8 mouse cellular contexts compared by ENCODE assay signal in the genomic region with DNA sequence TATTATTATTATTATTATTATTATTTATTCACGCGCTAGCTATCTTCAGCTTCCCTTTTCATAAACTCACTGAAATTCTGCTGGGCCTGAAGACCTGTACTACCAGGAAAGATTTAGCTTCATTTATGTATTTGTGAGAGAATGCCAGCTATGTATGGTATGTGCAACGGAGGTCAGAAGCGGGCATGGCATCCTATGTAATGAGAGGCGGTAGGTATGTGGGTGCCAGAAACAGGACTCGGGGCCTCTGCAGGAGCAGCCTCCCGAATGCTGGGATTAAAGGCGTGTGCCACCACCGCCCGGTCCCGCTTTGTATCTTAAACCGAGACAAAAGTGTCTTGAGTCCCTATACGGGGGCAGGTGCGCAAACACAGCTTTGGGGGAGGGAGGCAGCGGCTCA. TPM values are rescaled to one million over a fixed set of nuclear protein-coding genes. Genes with fewer than 3 reads are reported as not detected.
DNase-seq lines count a peak whose midpoint lies in the region; ATAC-seq and TF ChIP-seq lines count a peak whose summit lies in the region.

No protein-coding gene starts in this region.

- WGBS in lung, embryonic 16.5 days = 4% methylated on average over 15 of the region's 15 CpGs
- 8% methylated on average over 15 of the region's 15 CpGs for whole genome bisulfite sequencing in embryonic facial prominence, embryonic 14.5 days
- 4% methylated on average over 15 of the region's 15 CpGs for whole genome bisulfite sequencing in limb, embryonic 11.5 days
- WGBS in olfactory bulb, adult 2 months = 5% methylated on average over 15 of the region's 15 CpGs

- H3K9ac ChIP-seq in lung, embryonic 16.5 days (ENCODE audit: low read length) = peak overlapping the region; percentile 89
- peak overlapping the region; percentile 75 for H3K9ac ChIP-seq in embryonic facial prominence, embryonic 14.5 days (ENCODE audit: low read depth, low read length)
- peak overlapping the region; percentile 71 for H3K9ac ChIP-seq in limb, embryonic 11.5 days (ENCODE audit: low read length)

- peaks cover 15% of the 10 kb centered on the region for H3K36me3 ChIP-seq in lung, embryonic 16.5 days (ENCODE audit: control insufficient read depth, insufficient read depth, low read length)
- H3K36me3 ChIP-seq in embryonic facial prominence, embryonic 14.5 days (ENCODE audit: control insufficient read depth, insufficient read depth, low read length) = peaks cover 60% of the 10 kb centered on the region
- H3K36me3 ChIP-seq in limb, embryonic 11.5 days (ENCODE audit: control insufficient read depth, insufficient read depth, low read length) = peaks cover 10% of the 10 kb centered on the region

- peak overlapping the region; percentile 90 for H3K27ac ChIP-seq in lung, embryonic 16.5 days (ENCODE audit: low read length)
- H3K27ac ChIP-seq in embryonic facial prominence, embryonic 14.5 days (replicated peaks; ENCODE audit: low read depth, low read length) = peak overlapping the region; percentile 85
- 0 out of 2 replicates have a peak overlapping the region, but pooled peaks have one; percentile 24 for H3K27ac ChIP-seq in limb, embryonic 11.5 days (replicated peaks; ENCODE audit: low read depth, low read length)
- peak overlapping the region; percentile 90 for H3K27ac ChIP-seq in olfactory bulb, adult 2 months (ENCODE audit: insufficient read depth, low read depth, low read length)

- ATAC-seq in lung, embryonic 16.5 days (ENCODE audit: low read depth) = peak; percentile 8; the same call in 1 of the 2 replicates
- ATAC-seq in embryonic facial prominence, embryonic 14.5 days (ENCODE audit: low read depth) = 0 out of 2 replicates have a peak, but pooled peaks have one; percentile 3
- ATAC-seq in limb, embryonic 11.5 days (ENCODE audit: insufficient number of reproducible peaks, low FRiP score, low TSS enrichment, low read depth) = no peak

- DNase-seq in lung, postnatal 14 days = no peak
- DNase-seq in embryonic facial prominence, embryonic 14.5 days (ENCODE audit: low spot score) = no peak
- no peak for DNase-seq in limb, embryonic 11.5 days (ENCODE audit: low spot score)
- no peak for DNase-seq in embryo, embryonic 9.5 days (ENCODE audit: extremely low spot score)
- no peak for DNase-seq in ovary, postnatal 14 days (ENCODE audit: low spot score)
- no peak for DNase-seq in urinary bladder, postnatal 14 days (ENCODE audit: low spot score)

- TF ChIP-seq CTCF in olfactory bulb, adult 2 months (IDR thresholded peaks at IDR 0.05; ENCODE audit: insufficient read depth, low read depth, low read length) = no peak

- no peaks in the 10 kb centered on the region for H3K9me3 ChIP-seq in lung, embryonic 16.5 days (ENCODE audit: control insufficient read depth, low read length)
- no peaks in the 10 kb centered on the region for H3K9me3 ChIP-seq in embryonic facial prominence, embryonic 14.5 days (ENCODE audit: control insufficient read depth, low read length)
- no peaks in the 10 kb centered on the region for H3K9me3 ChIP-seq in limb, embryonic 11.5 days (ENCODE audit: control insufficient read depth, low read length)

- no peaks in the 10 kb centered on the region for H3K27me3 ChIP-seq in lung, embryonic 16.5 days (ENCODE audit: control insufficient read depth, insufficient read depth, low read depth, low read length)
- H3K27me3 ChIP-seq in embryonic facial prominence, embryonic 14.5 days (replicated peaks; ENCODE audit: control insufficient read depth, insufficient read depth, low read length) = no peaks in the 10 kb centered on the region
- no peaks in the 10 kb centered on the region for H3K27me3 ChIP-seq in limb, embryonic 11.5 days (ENCODE audit: control insufficient read depth, insufficient read depth, low read length)

- TF ChIP-seq POLR2A in olfactory bulb, adult 2 months (IDR thresholded peaks at IDR 0.05; ENCODE audit: insufficient read depth, low read depth, low read length) = no peak

- H3K4me1 ChIP-seq in lung, embryonic 16.5 days (replicated peaks; ENCODE audit: control insufficient read depth, insufficient read depth, low read length) = peaks cover 11% of the 10 kb centered on the region
- H3K4me1 ChIP-seq in embryonic facial prominence, embryonic 14.5 days (ENCODE audit: control insufficient read depth, insufficient read depth, low read length) = no peaks in the 10 kb centered on the region
- H3K4me1 ChIP-seq in limb, embryonic 11.5 days (ENCODE audit: control insufficient read depth, insufficient read depth, low read length) = peaks cover 9% of the 10 kb centered on the region
- peaks cover 14% of the 10 kb centered on the region for H3K4me1 ChIP-seq in olfactory bulb, adult 2 months (ENCODE audit: control insufficient read depth, insufficient read depth, low read length)

- peak overlapping the region; percentile 95 for H3K4me2 ChIP-seq in lung, embryonic 16.5 days (ENCODE audit: low read depth, low read length)
- peak overlapping the region; percentile 96 for H3K4me2 ChIP-seq in embryonic facial prominence, embryonic 14.5 days (ENCODE audit: low read depth, low read length)
- H3K4me2 ChIP-seq in limb, embryonic 11.5 days (ENCODE audit: low read depth, severe bottlenecking) = peak overlapping the region; percentile 94

- peak overlapping the region; percentile 82 for H3K4me3 ChIP-seq in lung, embryonic 16.5 days (ENCODE audit: low read length)
- H3K4me3 ChIP-seq in embryonic facial prominence, embryonic 14.5 days (ENCODE audit: low read depth, low read length) = peak overlapping the region; percentile 61
- peak overlapping the region; percentile 47 for H3K4me3 ChIP-seq in limb, embryonic 11.5 days (ENCODE audit: low read depth, low read length)
- peak overlapping the region; percentile 82 for H3K4me3 ChIP-seq in olfactory bulb, adult 2 months (ENCODE audit: insufficient read depth, low read depth, low read length)

RNA-seq across cellular contexts. Expression of a gene that starts 0.6 kb away (rescaled TPM):
- polyA plus RNA-seq in lung, embryonic 16.5 days (2015; fragmentation: Nextera tagmentation; extraction: Ambion mirVana) = 41.7 and 48.4 TPM in 2 replicates
- 50.5 and 56.1 TPM in 2 replicates for polyA plus RNA-seq in embryonic facial prominence, embryonic 14.5 days (2014; fragmentation: Nextera tagmentation; extraction: Ambion mirVana)
- polyA plus RNA-seq in limb, embryonic 11.5 days (2014; fragmentation: Nextera tagmentation; extraction: Ambion mirVana) = 28.7 and 28.8 TPM in 2 replicates
- polyA plus RNA-seq in olfactory bulb, adult 2 months (2012; ENCODE audit: insufficient read depth, insufficient read length, low replicate concordance, missing spikeins) = not detected in 2 replicates

RNA-seq across cellular contexts. Expression of a gene that starts 9.5 kb away (rescaled TPM):
- polyA plus RNA-seq in lung, embryonic 16.5 days (2015; fragmentation: Nextera tagmentation; extraction: Ambion mirVana) = 110 and 113 TPM in 2 replicates
- polyA plus RNA-seq in embryonic facial prominence, embryonic 14.5 days (2014; fragmentation: Nextera tagmentation; extraction: Ambion mirVana) = 87.6 and 97.8 TPM in 2 replicates
- 139 TPM in 2 replicates for polyA plus RNA-seq in limb, embryonic 11.5 days (2014; fragmentation: Nextera tagmentation; extraction: Ambion mirVana)
- not detected in 2 replicates for polyA plus RNA-seq in olfactory bulb, adult 2 months (2012; ENCODE audit: insufficient read depth, insufficient read length, low replicate concordance, missing spikeins)

RNA-seq across cellular contexts. Expression of a gene that starts 16.7 kb away (rescaled TPM):
- 73.0 and 76.9 TPM in 2 replicates for polyA plus RNA-seq in lung, embryonic 16.5 days (2015; fragmentation: Nextera tagmentation; extraction: Ambion mirVana)
- 81.7 and 89.4 TPM in 2 replicates for polyA plus RNA-seq in embryonic facial prominence, embryonic 14.5 days (2014; fragmentation: Nextera tagmentation; extraction: Ambion mirVana)
- 76.4 and 79.7 TPM in 2 replicates for polyA plus RNA-seq in limb, embryonic 11.5 days (2014; fragmentation: Nextera tagmentation; extraction: Ambion mirVana)
- not detected in 2 replicates for polyA plus RNA-seq in olfactory bulb, adult 2 months (2012; ENCODE audit: insufficient read depth, insufficient read length, low replicate concordance, missing spikeins)

RNA-seq across cellular contexts. Expression of a gene that starts 24.1 kb away (rescaled TPM):
- polyA plus RNA-seq in lung, embryonic 16.5 days (2015; fragmentation: Nextera tagmentation; extraction: Ambion mirVana) = 49.1 and 49.3 TPM in 2 replicates
- 48.3 and 51.4 TPM in 2 replicates for polyA plus RNA-seq in embryonic facial prominence, embryonic 14.5 days (2014; fragmentation: Nextera tagmentation; extraction: Ambion mirVana)
- polyA plus RNA-seq in limb, embryonic 11.5 days (2014; fragmentation: Nextera tagmentation; extraction: Ambion mirVana) = 68.3 and 71.3 TPM in 2 replicates
- polyA plus RNA-seq in olfactory bulb, adult 2 months (2012; ENCODE audit: insufficient read depth, insufficient read length, low replicate concordance, missing spikeins) = 351 TPM in 1 of 2 replicates, not detected in the other

RNA-seq across cellular contexts. Expression of a gene that starts 42.4 kb away (rescaled TPM):
- 76.4 and 94.8 TPM in 2 replicates for polyA plus RNA-seq in lung, embryonic 16.5 days (2015; fragmentation: Nextera tagmentation; extraction: Ambion mirVana)
- 70.2 and 79.5 TPM in 2 replicates for polyA plus RNA-seq in embryonic facial prominence, embryonic 14.5 days (2014; fragmentation: Nextera tagmentation; extraction: Ambion mirVana)
- polyA plus RNA-seq in limb, embryonic 11.5 days (2014; fragmentation: Nextera tagmentation; extraction: Ambion mirVana) = 40.1 and 40.8 TPM in 2 replicates
- not detected in 2 replicates for polyA plus RNA-seq in olfactory bulb, adult 2 months (2012; ENCODE audit: insufficient read depth, insufficient read length, low replicate concordance, missing spikeins)

Comparison
In these comparisons a context has a peak if more than half of its experiments do, and no peak if none do; other contexts are left out.
1. H3K27ac ChIP-seq: peak in every context shown above with its lines; median percentile 90 in lung, embryonic 16.5 days; 90 in olfactory bulb, adult 2 months; 85 in embryonic facial prominence, embryonic 14.5 days; 24 in limb, embryonic 11.5 days.
2. RNA of a gene that starts 0.6 kb away (polyA plus RNA-seq): 50.5 to 56.1 TPM in embryonic facial prominence, embryonic 14.5 days, 41.7 to 48.4 TPM in lung, embryonic 16.5 days and 28.7 to 28.8 TPM in limb, embryonic 11.5 days; not detected in olfactory bulb, adult 2 months; every median in the first group is over 10 times any median in the second.
3. RNA of a gene that starts 16.7 kb away (polyA plus RNA-seq): 81.7 to 89.4 TPM in embryonic facial prominence, embryonic 14.5 days, 76.4 to 79.7 TPM in limb, embryonic 11.5 days and 73.0 to 76.9 TPM in lung, embryonic 16.5 days; not detected in olfactory bulb, adult 2 months; every median in the first group is over 10 times any median in the second.
4. Peak in every context shown above with its lines, with median percentiles within 50 percentile points of each other: H3K4me2 ChIP-seq, H3K4me3 ChIP-seq and H3K9ac ChIP-seq.